Mouse (Mus musculus): ENCODE measurements around the gene Gm28043. TPM values are rescaled to one million over a fixed set of nuclear protein-coding genes. Genes with fewer than 3 reads are reported as not detected.

The Gm28043 gene
- 1.3 TPM for polyA plus RNA-seq (2015; fragmentation: Illumina TruSeq; extraction: RNeasy Lipid Tissue Mini Kit (QIAGEN cat#74804); ENCODE audit: low read depth, low replicate concordance)

GRCm38 (mm10) chr17:29614115-29615023 lies at the start of gene Gm28043, which contains the start of gene Rnf8:
Gene Gm28043 (plus strand): TSS chr17:29614876.
Gene Rnf8 (plus strand): TSS chr17:29614790.

DNA sequence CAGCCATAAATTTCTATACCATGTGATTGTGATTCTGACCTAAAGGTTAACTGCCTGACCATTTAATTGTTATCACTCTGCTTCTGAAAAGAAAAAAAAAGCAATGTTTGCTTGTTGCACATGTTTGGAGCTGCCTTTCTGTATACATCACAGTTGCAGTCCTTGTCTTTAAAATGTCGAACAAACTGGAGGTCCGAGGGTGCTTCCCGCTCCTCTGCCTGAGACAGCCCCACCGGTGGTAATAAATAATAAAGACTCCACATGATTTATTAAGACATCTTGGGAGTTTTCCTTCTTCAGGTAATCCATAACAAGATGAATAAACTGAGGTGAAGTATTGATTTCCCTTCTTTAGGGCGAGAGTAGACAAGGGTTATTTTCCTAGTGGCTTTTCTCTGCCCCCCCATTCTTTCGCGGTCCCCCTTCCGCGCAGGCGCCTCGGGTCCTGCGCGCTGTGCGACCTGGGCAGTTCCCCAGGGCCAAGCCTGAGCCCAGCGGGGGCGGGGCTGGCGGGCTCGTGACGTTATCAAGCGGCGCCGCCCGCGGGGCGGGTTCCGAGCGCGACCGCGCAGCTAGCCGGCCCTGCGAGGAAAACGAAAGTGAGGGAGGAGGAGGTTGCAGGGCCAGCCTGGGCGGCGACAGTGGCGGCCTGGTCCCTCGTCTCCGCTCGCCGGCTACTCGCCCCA lies 45.5 kb downstream of the Gm28043 start, which contains the start of gene Cmtr1:
Cmtr1 (plus strand) TSS at position 520 of the 686 bp plus-strand sequence.

DNA sequence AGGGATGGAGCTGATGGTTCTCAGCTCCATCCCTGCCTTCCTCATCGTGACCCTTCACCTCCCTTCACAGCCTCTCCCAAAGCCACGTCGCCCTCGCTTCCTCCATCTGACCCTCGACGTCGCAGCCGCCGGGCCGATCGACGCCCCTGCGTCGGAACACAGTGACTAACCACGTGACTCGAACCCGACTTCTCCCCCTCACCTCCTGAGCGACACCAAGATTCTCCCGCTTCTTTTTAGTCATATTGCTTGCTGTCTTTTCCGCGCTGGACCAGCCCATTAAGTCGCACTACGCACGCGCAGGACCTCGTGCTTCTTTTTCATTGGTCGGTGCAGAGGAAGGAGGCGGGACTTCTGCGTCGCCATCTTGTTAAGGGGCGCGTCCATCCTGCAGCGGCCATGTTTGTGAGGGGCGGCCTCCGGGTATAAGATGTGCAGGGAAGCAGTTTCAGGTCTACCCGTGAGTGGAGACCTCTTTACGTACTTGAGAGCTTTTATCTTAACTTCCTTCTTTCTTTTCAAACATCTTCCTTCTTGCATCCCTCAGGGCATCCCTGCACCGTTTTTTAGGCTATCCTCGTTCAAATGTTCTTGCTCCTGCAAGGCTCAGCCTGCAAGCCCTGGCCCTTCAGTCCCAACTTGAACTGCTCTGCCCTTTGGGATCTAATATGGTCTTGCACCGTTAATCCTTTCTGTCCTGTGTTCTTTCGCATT lies 102.2 kb downstream of the Gm28043 start, which contains the start of gene Ccdc167:
Ccdc167 (minus strand) TSS at position 313 of the 714 bp plus-strand sequence.

Other genes starting within 250 kb of the Gm28043 start
- gene Pim1, start 124.1 kb upstream of the Gm28043 start, polyA plus RNA-seq (2015; fragmentation: Illumina TruSeq; extraction: RNeasy Lipid Tissue Mini Kit (QIAGEN cat#74804); ENCODE audit: low read depth, low replicate concordance), result 3.9 TPM
- gene Gm17657, start 65.2 kb upstream of the Gm28043 start, polyA plus RNA-seq (2015; fragmentation: Illumina TruSeq; extraction: RNeasy Lipid Tissue Mini Kit (QIAGEN cat#74804); ENCODE audit: low read depth, low replicate concordance), result not detected
- gene Tbc1d22b, start 65.1 kb upstream of the Gm28043 start, polyA plus RNA-seq (2015; fragmentation: Illumina TruSeq; extraction: RNeasy Lipid Tissue Mini Kit (QIAGEN cat#74804); ENCODE audit: low read depth, low replicate concordance), result 31.8 TPM
- gene Tmem217, start 62.5 kb upstream of the Gm28043 start, polyA plus RNA-seq (2015; fragmentation: Illumina TruSeq; extraction: RNeasy Lipid Tissue Mini Kit (QIAGEN cat#74804); ENCODE audit: low read depth, low replicate concordance), result not detected
- 49.5 TPM for gene Rnf8, start 86 bp upstream of the Gm28043 start, polyA plus RNA-seq (2015; fragmentation: Illumina TruSeq; extraction: RNeasy Lipid Tissue Mini Kit (QIAGEN cat#74804); ENCODE audit: low read depth, low replicate concordance)
- 67.0 TPM for gene Cmtr1, start 45.7 kb downstream of the Gm28043 start, polyA plus RNA-seq (2015; fragmentation: Illumina TruSeq; extraction: RNeasy Lipid Tissue Mini Kit (QIAGEN cat#74804); ENCODE audit: low read depth, low replicate concordance)
- gene Ccdc167, start 102.2 kb downstream of the Gm28043 start, polyA plus RNA-seq (2015; fragmentation: Illumina TruSeq; extraction: RNeasy Lipid Tissue Mini Kit (QIAGEN cat#74804); ENCODE audit: low read depth, low replicate concordance), result 12.2 TPM

Measured in brain, adult 10 weeks (tissue).